Mouse (Mus musculus) MEL (cell line): ENCODE data around the gene Krt222. TPM values are rescaled to one million over a fixed set of nuclear protein-coding genes. Genes with fewer than 3 reads are reported as not detected.
A peak's percentile ranks its signal among the peaks of the same experiment; 100 is the strongest.

Experiments
- DNase-seq: peaks from one replicate; pipeline ENCODE4 v3.0.0; 2011; ENCODE audit warnings: low read depth, low spot score
- H3K27ac ChIP-seq: 2 replicates; pipeline ENCODE4 v1.5.1; 2012; ENCODE audit warnings: low read depth, mild to moderate bottlenecking, control low read depth, low read length, moderate library complexity; ENCODE audit not compliant: control insufficient read depth
- H3K27me3 ChIP-seq, 2 experiments: fragments of 150-350 bp in 1 of 2; sonication (generic) in 1 of 2; 2 replicates each; pipeline ENCODE4 v1.6.1; 2012; ENCODE audit warnings: low read length in 2 of 2, mild to moderate bottlenecking in 2 of 2, improper control_type of control experiment in 1 of 2, moderate library complexity in 1 of 2; ENCODE audit not compliant: insufficient read depth in 2 of 2, control insufficient read depth in 1 of 2
- H3K36me3 ChIP-seq, 2 experiments: 2 replicates each; pipeline ENCODE4 v1.6.1; 2012 to 2014; ENCODE audit warnings: low read length in 2 of 2, improper control_type of control experiment in 1 of 2, inconsistent platforms in 1 of 2, mild to moderate bottlenecking in 1 of 2; ENCODE audit not compliant: insufficient read depth in 2 of 2, control insufficient read depth in 1 of 2
- H3K4me1 ChIP-seq, 2 experiments: fragments of 150-350 bp in 1 of 2; sonication (generic) in 1 of 2; 2 replicates each; pipeline ENCODE4 v1.6.1; 2012; ENCODE audit warnings: low read length in 2 of 2, improper control_type of control experiment in 1 of 2, mild to moderate bottlenecking in 1 of 2; ENCODE audit not compliant: insufficient read depth in 2 of 2, control insufficient read depth in 1 of 2
- H3K4me3 ChIP-seq, 2 experiments: fragments of 150-350 bp in 1 of 2; sonication (generic) in 1 of 2; 2 replicates each; pipeline ENCODE4 v1.5.1; 2012; ENCODE audit warnings: low read depth in 2 of 2, low read length in 2 of 2, mild to moderate bottlenecking in 2 of 2, moderate library complexity in 2 of 2, control low read depth in 1 of 2, improper control_type of control experiment in 1 of 2; ENCODE audit not compliant: control insufficient read depth in 1 of 2, insufficient read depth in 1 of 2
- H3K79me2 ChIP-seq: 2 replicates; pipeline ENCODE4 v1.6.1; 2012; ENCODE audit warnings: mild to moderate bottlenecking, low read length, moderate library complexity; ENCODE audit not compliant: control insufficient read depth, poor library complexity, insufficient read depth
- H3K9ac ChIP-seq: 2 replicates; pipeline ENCODE4 v1.6.1; 2012; ENCODE audit warnings: low read depth, mild to moderate bottlenecking, control low read depth, low read length, moderate library complexity; ENCODE audit not compliant: control insufficient read depth, poor library complexity, severe bottlenecking
- H3K9me3 ChIP-seq: fragments of 150-350 bp; sonication (generic); replicated peaks from 2 replicates; pipeline ENCODE4 v1.6.1; 2012; ENCODE audit warnings: mild to moderate bottlenecking, low read length, improper control_type of control experiment, moderate library complexity; ENCODE audit not compliant: insufficient read depth
- BHLHE40 ChIP-seq: IDR thresholded peaks from 2 replicates; pipeline ENCODE4 v1.6.1; 2012; ENCODE audit warnings: low read depth, mild to moderate bottlenecking, inconsistent platforms, low read length, improper control_type of control experiment, borderline replicate concordance
- CHD1 ChIP-seq: IDR thresholded peaks from 2 replicates; pipeline ENCODE4 v1.6.1; 2012; ENCODE audit warnings: low read depth, mild to moderate bottlenecking, inconsistent platforms, low read length, improper control_type of control experiment
- CHD2 ChIP-seq: IDR thresholded peaks from 2 replicates; pipeline ENCODE4 v1.6.1; 2011; ENCODE audit warnings: low read length, improper control_type of control experiment
- CTCF ChIP-seq, 3 experiments: IDR thresholded peaks in 2 of 3; conservative IDR thresholded peaks in 1 of 3; 2 replicates each; pipeline ENCODE4 v1.5.1; 2011 to 2012; ENCODE audit warnings: low read length in 3 of 3, low read depth in 2 of 3, mild to moderate bottlenecking in 2 of 3, improper control_type of control experiment in 1 of 3, inconsistent platforms in 1 of 3, mixed read lengths in 1 of 3, moderate library complexity in 1 of 3; ENCODE audit not compliant: control insufficient read depth in 1 of 3, insufficient read depth in 1 of 3, poor library complexity in 1 of 3, severe bottlenecking in 1 of 3
- ETS1 ChIP-seq: IDR thresholded peaks from 2 replicates; pipeline ENCODE4 v1.6.1; 2012; ENCODE audit warnings: low read depth, mild to moderate bottlenecking, inconsistent platforms, low read length, improper control_type of control experiment, moderate library complexity
- GABPA ChIP-seq: IDR thresholded peaks from 2 replicates; pipeline ENCODE4 v1.6.1; 2012; ENCODE audit warnings: low read depth, mild to moderate bottlenecking, inconsistent platforms, low read length, improper control_type of control experiment, moderate library complexity
- GATA1 ChIP-seq: IDR thresholded peaks from 2 replicates; pipeline ENCODE4 v1.6.1; 2011; ENCODE audit warnings: low read depth, low read length, improper control_type of control experiment
- JUND ChIP-seq: IDR thresholded peaks from 2 replicates; pipeline ENCODE4 v1.6.1; 2011; ENCODE audit warnings: low read depth, mild to moderate bottlenecking, improper control_type of control experiment, low read length
- MAFK ChIP-seq: IDR thresholded peaks from 2 replicates; pipeline ENCODE4 v1.6.1; 2011; ENCODE audit warnings: low read depth, mild to moderate bottlenecking, low read length, improper control_type of control experiment, borderline replicate concordance
- MEF2A ChIP-seq: IDR thresholded peaks from 2 replicates; pipeline ENCODE4 v1.6.1; 2014; ENCODE audit warnings: low read depth, mild to moderate bottlenecking, inconsistent platforms, low read length, improper control_type of control experiment; ENCODE audit not compliant: poor library complexity, insufficient replicate concordance, severe bottlenecking; ENCODE audit errors: extremely low read depth
- MXI1 ChIP-seq: IDR thresholded peaks from 2 replicates; pipeline ENCODE4 v1.6.1; 2011; ENCODE audit warnings: mild to moderate bottlenecking, low read depth, low read length, improper control_type of control experiment
- MYB ChIP-seq: IDR thresholded peaks from 2 replicates; pipeline ENCODE4 v1.6.1; 2011; ENCODE audit warnings: mild to moderate bottlenecking, low read depth, low read length, improper control_type of control experiment
- MYC ChIP-seq: IDR thresholded peaks from 2 replicates; pipeline ENCODE4 v1.6.1; 2011; ENCODE audit warnings: low read depth, mild to moderate bottlenecking, low read length, improper control_type of control experiment, moderate library complexity
- RCOR1 ChIP-seq: IDR thresholded peaks from 2 replicates; pipeline ENCODE4 v1.6.1; 2012; ENCODE audit warnings: low read depth, mild to moderate bottlenecking, inconsistent platforms, low read length, improper control_type of control experiment
- SIN3A ChIP-seq: IDR thresholded peaks from 2 replicates; pipeline ENCODE4 v1.6.1; 2012; ENCODE audit warnings: low read length, improper control_type of control experiment, inconsistent platforms
- TCF12 ChIP-seq: IDR thresholded peaks from 2 replicates; pipeline ENCODE4 v1.6.1; 2014; ENCODE audit warnings: low read depth, mild to moderate bottlenecking, inconsistent platforms, low read length, improper control_type of control experiment, moderate library complexity
- USF1 ChIP-seq: IDR thresholded peaks from 2 replicates; pipeline ENCODE4 v1.6.1; 2014; ENCODE audit warnings: low read depth, mild to moderate bottlenecking, inconsistent platforms, low read length, improper control_type of control experiment, moderate library complexity
- USF2 ChIP-seq, 2 experiments: IDR thresholded peaks; 2 replicates each; pipeline ENCODE4 v1.6.1; 2011 to 2012; ENCODE audit warnings: improper control_type of control experiment in 2 of 2, low read length in 2 of 2, borderline replicate concordance in 1 of 2, inconsistent platforms in 1 of 2, low read depth in 1 of 2, mild to moderate bottlenecking in 1 of 2; ENCODE audit not compliant: insufficient read depth in 1 of 2
- ZKSCAN1 ChIP-seq: IDR thresholded peaks from 2 replicates; pipeline ENCODE4 v1.6.1; 2012; ENCODE audit warnings: low read depth, mild to moderate bottlenecking, inconsistent platforms, low read length, improper control_type of control experiment, moderate library complexity
- ZMIZ1 ChIP-seq: IDR thresholded peaks from 2 replicates; pipeline ENCODE4 v1.6.1; 2012; ENCODE audit warnings: low read depth, mild to moderate bottlenecking, inconsistent platforms, low read length, improper control_type of control experiment, moderate library complexity
- ZNF384 ChIP-seq: IDR thresholded peaks from 2 replicates; pipeline ENCODE4 v1.6.1; 2012; ENCODE audit warnings: low read depth, mild to moderate bottlenecking, inconsistent platforms, low read length, improper control_type of control experiment
- polyA plus RNA-seq, 2 experiments: library from polyadenylated mRNA; stranded (reverse) in 1 of 2; unstranded in 1 of 2; fragments of >175 nt in 1 of 2; fragments of >200 nt in 1 of 2; gene quantifications; 2 replicates each; pipeline versions ENCODE4 v1.2.1 to v1.2.4; 2012; ENCODE audit warnings: low replicate concordance in 2 of 2, low read depth in 1 of 2; ENCODE audit not compliant: insufficient read length in 2 of 2, insufficient read depth in 1 of 2, missing spikeins in 1 of 2
- total RNA-seq: library from RNA; depleted of rRNA; stranded (reverse); fragments of 300-350 nt; gene quantifications from 2 replicates; pipeline ENCODE4 v1.2.3, GENCODE M21; 2012

The Krt222 gene
- total and polyA plus RNA-seq, 3 experiments = 0.07 TPM; not detected in 2

DNA sequence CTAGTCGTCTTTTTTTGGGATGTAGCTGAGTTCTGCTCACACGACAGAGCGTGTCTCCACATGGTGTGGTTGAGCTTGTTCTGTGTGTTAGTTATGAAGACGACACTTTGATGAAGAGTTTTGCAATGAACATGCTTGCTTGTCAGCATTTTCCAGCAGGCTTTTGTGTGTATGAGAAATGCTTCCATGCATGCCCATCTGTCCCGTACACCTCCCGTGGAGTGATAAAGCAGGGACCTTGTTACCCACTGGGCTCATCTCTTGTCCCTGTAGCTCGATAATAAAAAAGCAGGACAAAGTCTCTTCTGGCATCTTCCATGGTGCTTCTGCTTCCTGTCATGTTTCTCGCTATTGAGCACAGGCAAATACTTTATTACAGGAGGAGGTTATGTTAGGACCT lies 8.8 kb upstream of the Krt222 start:
- no peaks in the 10 kb centered on the region for H3K36me3 ChIP-seq
- no peak for DNase-seq
- no peaks in the 10 kb centered on the region for H3K9me3 ChIP-seq
- H3K4me3 ChIP-seq = no peak overlapping the region
- no peak overlapping the region for H3K9ac ChIP-seq
- H3K27ac ChIP-seq = no peak overlapping the region
- no peaks in the 10 kb centered on the region for H3K79me2 ChIP-seq
- no peaks in the 10 kb centered on the region for H3K27me3 ChIP-seq
- H3K4me1 ChIP-seq = no peaks in the 10 kb centered on the region
- TF ChIP-seq USF2 (IDR thresholded peaks at IDR 0.05; ENCODE audit: borderline replicate concordance in 1 of 2, insufficient read depth in 1 of 2, low read depth in 1 of 2, low read length in 2 of 2) = no peak
- no peak for TF ChIP-seq CTCF (IDR thresholded peaks at IDR 0.05 in 2 of 3, conservative IDR thresholded peaks at IDR 0.05 in 1 of 3; ENCODE audit: control insufficient read depth in 1 of 3, insufficient read depth in 1 of 3, low read depth in 2 of 3, low read length in 3 of 3, poor library complexity in 1 of 3, severe bottlenecking in 1 of 3)
- no peak for TF ChIP-seq CHD2
- no peak for TF ChIP-seq ZNF384
- no peak for TF ChIP-seq MEF2A
- no peak for TF ChIP-seq ZMIZ1
- no peak for TF ChIP-seq RCOR1
- TF ChIP-seq SIN3A = no peak
- no peak for TF ChIP-seq MXI1
- no peak for TF ChIP-seq JUND
- TF ChIP-seq MYC = no peak
- TF ChIP-seq GATA1 = no peak
- TF ChIP-seq ZKSCAN1 = no peak
- no peak for TF ChIP-seq GABPA
- TF ChIP-seq MYB = no peak
- TF ChIP-seq MAFK = no peak
- TF ChIP-seq BHLHE40 = no peak

DNA sequence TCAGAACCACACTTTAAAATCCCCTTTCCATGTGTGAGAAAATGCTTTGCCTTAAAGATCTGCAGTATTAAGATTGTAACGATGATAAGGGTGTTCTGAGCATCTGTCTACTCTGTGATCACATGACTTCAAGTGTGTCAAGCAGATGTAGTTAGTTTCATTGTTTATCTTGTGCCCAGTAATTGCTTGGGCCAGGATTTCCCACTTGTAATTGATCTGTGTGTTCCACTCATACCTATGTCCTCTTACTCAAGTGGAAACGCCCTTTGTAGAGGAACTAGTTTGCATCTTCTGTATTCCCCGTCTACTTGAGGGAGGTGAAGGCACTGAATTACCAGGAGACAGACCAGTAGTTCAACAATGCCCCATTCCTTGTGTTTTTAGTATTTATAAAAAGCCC lies 6.8 kb upstream of the Krt222 start:
- DNase-seq = no peak
- TF ChIP-seq TCF12 (no peak), USF1 (peak; percentile 9; the same call in 1 of the 2 replicates), GABPA (no peak), CHD1 (no peak), ETS1 (no peak)

More for the DNA sequence above, 6.8 kb upstream of the Krt222 start:
- Histone ChIP-seq H3K27me3 (peaks cover 0 to 6% of the 10 kb centered on the region in 2 experiments; a peak in 3 of 4 replicates), H3K36me3 (no peaks in the 10 kb centered on the region), H3K4me1 (no peaks in the 10 kb centered on the region), H3K9ac (no peak overlapping the region), H3K27ac (no peak overlapping the region), H3K9me3 (no peaks in the 10 kb centered on the region), H3K4me3 (no peak overlapping the region), H3K79me2 (no peaks in the 10 kb centered on the region)
